Mouse (Mus musculus) megakaryocyte, embryonic 14.5 days (primary cell): ENCODE measurements around the gene Gpnmb.

Source experiments
- FLI1 ChIP-seq: IDR thresholded peaks from 2 replicates; pipeline ENCODE4 v1.6.1; 2012; ENCODE audit warnings: low read length, inconsistent platforms, mixed read lengths
- GATA1 ChIP-seq: IDR thresholded peaks from 3 replicates; pipeline ENCODE4 v1.6.1; 2012; ENCODE audit warnings: mixed read lengths, low read length, inconsistent platforms, borderline replicate concordance

GRCm38 (mm10) chr6:49046502-49046901 is 10.2 kb downstream of the Gpnmb start:
- TF ChIP-seq GATA1 (no peak), FLI1 (no peak)
